Mouse (Mus musculus) c-Kit-positive CD71-positive TER-119-positive erythroid progenitor cells, embryonic 14.5 days (primary cell): ENCODE results near the gene Slc39a11.
A peak's percentile ranks its signal among the peaks of the same experiment; 100 is the strongest.

Source experiments
- DNase-seq: peaks from one replicate; pipeline ENCODE4 v3.0.0-alpha.2; 2013; ENCODE audit warnings: low spot score

The Slc39a11 gene

DNA sequence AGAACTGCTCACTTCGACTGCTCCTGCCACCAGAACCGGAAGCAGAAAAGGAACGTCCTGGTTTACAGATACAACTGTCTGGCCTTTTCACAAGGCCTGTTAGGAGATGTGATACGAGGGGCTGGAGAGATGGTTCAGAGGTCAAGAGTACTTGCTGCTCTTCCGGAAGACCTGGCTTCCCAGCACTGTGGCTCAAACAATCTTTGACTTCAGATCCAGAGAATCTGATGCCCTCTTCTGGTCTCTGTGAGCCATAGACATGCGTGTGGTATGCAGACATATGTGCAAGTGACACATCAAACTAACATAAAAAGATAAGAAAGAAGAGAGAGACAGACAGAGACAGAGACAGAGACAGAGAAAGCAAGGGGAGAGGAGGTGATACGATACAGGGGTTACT lies 17.6 kb downstream of the Slc39a11 start:
- no peak for DNase-seq

DNA sequence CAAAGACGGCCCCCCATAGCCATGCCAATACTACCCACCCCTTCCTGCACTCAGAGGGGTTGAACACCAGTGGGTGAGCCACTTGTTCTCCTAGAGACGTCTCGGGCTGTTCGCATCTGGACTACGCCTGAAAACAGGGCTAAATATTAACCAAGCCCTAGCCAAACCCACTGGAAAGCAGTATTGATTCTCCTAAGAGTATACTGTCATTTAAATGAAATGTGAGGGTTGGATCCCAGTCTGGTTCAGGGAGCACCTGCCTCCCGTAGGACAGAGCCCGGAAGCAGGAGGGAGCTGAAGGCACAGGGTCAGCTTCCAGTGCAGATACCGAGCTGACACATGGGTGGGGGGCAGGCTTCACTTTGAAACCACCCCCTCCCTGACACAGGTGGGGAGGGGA lies 18.0 kb downstream of the Slc39a11 start:
- DNase-seq: no peak

DNA sequence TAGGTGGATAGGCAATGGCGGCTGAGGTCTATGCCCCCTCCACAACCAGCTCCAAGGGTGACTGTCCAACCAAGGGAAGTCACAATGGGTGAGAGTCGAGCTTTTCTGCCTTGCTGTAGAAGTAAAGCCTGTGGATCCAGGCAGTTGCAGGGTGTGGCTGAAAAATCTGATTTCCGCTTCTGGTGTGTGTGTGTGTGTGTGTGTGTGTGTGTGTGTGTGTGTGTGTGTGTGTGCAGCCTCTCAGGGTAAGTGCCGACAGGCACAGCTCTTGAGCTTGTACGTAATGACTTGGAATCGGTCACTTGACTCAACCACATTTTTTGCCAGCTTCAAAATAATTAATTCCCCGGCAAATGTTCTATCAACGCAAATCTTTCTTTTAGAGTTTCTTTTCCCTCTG lies 18.6 kb downstream of the Slc39a11 start:
- DNase-seq: no peak

DNA sequence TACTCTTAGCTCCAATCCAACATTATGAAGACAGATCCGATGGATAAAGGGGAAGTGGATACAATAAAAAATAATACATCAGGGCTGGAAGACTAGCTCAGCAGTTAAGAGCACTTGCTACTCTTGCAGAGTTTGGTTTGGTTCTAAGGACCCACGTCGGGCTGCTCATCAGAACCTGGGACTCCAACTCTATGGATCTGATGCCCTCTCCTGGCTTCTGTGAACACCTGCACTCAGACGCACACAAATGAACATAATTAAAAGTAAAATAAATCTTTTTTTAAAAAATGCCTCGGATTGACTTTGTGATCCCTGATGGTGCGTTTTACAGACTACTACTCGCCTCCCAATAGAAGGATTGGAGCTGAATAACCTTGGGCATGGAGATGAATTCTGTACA lies 19.2 kb downstream of the Slc39a11 start:
- no peak for DNase-seq

DNA sequence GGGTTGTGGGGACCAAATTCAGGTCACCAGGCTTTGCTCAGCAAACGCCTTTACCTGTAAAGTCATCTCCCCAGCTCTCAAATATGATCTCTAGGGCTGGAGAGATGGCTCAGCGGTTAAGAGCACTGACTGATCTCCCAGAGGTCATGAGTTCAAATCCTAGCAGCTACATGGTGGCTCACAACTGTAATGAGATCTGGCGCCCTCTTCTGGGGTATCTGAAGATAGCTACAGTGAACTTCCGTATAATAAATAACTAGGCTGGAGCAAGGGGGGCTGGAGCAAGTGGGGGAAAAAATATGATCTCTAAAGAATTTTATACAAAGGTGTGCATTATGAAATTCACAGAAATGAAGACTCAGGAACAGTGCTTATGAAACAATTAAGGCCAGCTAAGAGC lies 22.1 kb downstream of the Slc39a11 start:
- DNase-seq: no peak

DNA sequence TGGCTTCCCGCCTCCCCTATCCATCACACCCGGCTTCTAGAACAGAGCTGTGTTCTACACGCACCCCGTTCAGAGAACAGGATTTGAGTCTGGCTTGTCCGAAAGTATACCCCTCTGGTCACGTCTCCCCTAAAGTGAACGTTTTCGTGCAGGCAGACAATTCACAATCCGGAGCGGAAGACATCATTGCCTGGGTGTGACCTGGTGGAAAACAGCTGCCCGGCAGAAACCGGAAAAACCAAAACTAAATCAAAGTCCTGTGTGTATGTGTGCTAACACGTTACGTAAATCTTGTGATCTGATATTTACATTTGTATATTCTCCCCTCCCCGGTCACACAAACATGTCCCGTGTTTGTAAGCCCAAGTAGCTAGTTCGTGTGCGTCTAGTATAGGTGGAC lies 24.4 kb downstream of the Slc39a11 start:
- no peak for DNase-seq

DNA sequence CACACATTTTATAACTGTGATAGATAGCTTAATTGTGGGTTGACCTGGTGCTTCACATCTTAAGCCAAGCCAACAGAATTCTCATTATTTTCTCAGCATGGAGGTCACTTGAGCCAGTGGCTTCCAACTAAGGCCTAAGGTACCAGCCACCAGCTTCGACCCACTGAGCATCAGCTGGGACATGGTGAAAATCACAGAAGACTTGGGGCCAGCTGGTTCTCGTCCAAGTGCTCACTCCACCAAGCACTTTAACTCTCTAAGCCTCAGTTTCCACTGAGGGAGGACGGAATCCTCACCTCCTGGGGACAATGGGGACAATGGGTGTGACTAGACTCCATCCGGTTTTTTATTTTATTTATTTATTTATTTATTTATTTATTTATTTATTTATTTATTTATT lies 27.9 kb downstream of the Slc39a11 start:
- no peak for DNase-seq

DNA sequence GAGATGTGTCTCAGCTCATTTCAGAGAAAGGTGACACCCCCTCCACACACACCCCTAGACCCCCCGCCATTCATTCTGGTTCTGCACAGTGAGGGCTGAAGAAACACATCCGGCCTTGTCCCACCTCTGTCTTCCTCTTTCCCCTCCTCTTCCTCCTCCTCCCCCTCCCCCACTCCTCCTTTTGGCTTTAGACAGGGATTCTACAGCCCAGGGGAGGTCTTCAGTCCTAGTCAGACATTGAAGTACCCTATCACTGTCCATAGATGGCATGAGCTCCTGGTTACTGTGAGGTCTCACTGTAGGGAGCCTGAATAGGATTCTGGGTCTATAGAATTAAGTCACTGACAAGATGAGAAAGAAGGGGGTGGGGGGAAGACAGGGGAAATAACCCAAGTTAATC lies 28.9 kb downstream of the Slc39a11 start:
- no peak for DNase-seq

DNA sequence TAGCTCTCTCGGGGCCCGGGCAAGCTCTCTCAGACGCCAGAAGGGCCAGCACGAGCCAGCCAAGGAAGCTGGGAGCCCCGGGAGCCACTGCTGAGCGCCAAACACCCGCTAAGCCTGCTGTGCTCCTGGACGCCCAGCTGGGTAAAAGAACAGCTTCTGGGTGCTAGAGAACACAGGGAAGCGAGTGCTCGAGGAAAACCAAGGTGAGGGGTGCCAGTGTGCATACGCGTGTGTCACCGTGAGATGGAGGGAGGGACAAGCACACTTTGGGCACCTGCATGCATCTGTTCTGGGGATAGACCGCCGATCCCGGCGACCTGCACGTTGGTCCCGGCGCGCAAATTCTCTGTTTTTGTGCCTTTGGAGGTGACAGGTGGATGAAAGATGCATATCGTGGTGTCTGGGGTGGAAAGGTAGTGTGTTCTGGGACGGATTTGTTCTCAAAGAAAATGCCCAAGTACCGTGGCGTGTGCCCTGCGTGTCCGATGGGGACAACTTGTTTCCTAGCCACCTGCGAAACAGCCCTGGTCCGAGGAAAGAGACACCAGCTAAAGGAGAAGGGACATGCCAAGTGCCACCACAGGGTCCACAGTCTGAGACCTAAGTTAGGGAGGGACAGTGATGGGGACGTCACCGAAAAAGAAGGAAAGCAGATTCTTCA lies 30.3 kb downstream of the Slc39a11 start:
- DNase-seq: no peak

DNA sequence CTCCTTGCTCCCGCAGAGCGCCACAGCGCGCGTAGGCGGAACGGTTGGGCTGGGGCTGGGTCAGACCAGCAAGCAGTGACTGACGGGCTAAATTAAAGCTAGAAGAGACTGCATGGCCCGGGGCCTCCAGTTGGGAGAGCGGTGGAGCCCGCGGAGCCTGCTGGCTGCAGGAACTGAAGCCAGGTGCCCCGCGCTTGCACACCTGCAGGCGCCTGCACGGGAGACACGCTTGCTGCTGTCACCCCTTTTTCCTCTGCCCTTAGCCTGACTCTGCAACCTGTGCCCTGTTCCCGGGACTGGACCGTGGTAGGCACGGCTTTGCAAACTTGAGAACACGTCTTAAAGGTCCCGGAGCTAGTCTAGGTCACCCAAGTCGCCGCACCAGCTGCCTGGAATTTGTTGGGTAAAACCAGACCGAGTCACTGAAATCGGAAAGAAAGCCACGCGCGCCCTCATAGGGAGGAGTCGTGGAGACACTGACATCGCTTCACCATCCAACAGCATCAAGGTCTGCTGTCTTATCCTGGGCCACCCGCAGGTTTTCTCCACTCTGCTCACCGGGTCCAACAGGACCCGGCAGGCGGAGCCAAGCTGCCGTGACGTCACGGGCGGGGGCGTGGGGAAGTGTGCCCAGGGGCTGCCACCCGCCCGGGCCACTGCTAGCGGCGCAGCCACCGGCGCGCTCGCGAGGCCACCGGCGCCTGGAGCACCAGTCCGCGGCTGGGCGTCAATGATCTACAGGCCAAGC lies 31.0 kb downstream of the Slc39a11 start, which contains the start of gene Sstr2:
TSS of gene Sstr2 (plus strand) at position 671 of the 748 bp plus-strand sequence.
- DNase-seq: no peak

DNA sequence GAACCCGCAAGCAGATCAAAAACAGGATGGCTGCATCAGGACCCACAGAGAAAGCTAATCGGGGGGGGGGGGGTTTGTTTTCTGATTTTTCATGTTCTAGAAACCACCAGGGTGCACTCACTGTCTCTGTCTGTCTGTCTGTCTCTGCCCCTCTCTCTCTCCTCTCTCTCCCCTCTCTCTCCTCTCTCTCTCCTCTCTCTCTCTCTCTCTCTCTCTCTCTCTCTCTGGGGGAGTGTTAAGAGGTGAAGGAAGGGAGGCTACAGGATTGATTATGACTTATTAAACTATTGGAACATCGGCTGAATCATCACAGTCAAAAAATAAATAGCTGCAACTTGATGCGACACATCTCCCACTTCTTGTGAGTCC lies 31.6 kb downstream of the Slc39a11 start:
- DNase-seq: no peak

DNA sequence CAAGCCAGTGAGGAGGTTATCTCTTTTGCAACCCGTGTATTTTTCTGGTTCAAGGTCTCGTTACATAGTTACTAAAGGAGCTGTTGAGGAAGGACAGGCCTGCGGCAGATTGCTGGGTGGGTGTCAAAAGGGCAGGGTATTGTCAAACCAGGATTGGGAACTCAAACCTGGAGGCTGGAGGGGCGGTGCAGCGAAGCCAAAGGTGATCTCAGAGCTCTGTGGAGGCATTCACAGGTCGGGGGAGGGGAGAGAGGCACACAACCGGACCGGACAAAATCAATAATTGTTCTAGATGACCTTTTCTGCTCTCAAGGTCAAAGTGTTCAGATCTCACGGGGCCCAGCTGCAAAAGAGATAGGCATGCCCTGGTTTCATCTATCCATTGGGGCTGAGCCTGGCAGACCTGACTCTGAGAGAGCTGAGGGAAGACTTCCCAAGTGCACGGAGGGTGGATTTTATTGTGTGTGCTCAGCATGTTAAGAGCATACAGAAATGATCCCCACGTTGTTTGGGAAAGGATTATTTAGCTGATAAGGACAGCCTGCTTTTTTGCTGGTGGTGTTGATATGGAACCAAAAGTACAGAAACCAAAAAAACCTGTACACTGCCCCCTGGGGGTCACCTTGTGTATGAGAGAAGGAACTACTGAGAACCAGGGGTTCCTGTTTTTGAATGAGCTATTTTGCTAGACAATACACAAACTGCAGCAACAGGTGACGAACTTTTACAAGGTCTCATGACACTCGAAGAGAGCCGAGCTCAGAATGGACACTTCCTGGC lies 32.6 kb downstream of the Slc39a11 start:
- peak; percentile 36 for DNase-seq

DNA sequence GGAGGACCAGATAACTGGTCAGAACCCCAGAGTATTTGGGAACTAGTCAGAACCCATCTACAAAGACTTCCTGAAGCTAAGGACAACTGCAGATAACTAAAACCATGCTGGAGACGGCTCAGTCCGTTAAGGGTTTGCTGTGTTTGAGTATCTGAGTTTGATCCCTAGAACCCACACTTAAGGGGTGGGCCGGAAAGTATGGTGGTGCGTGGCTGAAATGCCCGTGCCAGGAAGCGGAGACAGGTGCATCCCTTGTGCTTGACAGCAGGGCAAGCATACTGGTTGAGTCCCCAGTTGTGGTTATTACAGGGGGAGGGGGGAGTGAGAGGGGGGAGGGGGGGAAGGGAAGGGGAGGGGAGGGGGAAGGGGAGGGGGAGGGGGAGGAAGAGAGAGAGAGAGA lies 35.4 kb downstream of the Slc39a11 start:
- no peak for DNase-seq

DNA sequence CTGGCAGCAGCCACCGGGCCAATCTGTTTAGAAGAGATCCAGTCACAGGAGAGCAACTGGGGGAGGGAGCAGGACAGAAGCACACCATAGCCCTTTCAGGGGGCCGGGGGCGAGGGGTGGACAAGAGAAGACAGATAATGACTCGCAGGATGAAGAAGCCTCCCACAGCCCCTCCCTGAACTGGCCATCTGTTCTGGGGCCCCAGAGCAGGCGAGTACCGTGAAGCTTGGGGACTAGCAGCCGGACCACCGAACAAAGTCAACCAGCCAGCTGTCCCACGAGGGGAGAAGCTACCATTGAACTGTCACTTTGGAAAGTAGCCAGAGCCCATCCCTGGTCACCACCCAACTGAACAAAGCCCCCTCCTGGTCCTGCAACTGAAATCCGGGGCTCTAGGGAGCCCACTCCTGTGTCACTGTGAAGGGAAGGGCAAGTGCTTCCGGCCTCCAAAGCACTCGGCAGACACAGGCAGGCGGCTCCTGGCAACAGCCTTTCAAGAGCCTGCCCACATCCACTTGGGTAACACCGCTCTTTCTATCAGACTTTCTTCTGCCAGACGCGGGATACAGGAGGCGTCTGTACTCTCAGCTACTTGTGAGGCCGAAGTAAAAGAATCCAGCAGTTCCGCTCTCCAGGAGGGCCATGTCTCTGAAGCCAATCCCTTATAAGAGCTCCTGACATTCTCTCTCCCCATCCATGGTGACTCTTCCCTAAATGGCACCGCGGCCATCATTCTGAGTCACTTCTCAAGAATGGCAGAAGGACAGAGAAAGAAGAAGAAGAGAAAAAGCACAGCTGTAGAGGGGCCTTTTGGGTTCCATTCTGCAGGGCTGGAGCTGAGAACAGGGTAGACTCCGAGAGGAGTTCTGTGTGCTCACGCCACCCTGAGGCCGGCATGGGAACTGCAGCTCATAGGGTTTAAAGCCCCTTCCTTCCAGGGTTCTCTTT lies 37.9 kb downstream of the Slc39a11 start:
- peak; percentile 19 for DNase-seq

DNA sequence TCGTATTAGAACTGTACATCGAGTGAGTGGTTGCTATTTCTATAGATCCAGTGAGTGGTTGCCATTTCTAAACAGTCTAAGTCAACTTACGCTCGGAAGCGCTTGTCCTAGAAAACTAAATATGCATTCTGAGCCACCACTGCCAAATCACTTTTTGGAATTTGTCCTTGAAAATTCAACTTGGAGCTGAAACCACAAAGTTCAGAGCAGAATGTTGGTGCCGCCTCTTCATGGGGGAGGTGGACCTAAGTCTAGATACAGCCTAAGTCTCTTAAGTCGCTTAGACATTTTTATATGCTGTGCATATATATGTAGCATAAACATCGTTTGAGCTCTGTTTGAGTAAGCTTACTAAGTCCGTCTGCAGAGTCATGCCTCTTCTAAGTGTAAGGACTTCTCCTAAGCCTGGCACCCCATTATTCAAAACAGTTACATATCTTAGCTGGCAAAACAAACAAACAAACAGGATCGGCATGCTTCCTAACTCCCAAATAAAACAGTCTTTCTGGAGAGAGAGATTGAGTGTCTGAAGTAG lies 38.7 kb downstream of the Slc39a11 start:
- DNase-seq: no peak

DNA sequence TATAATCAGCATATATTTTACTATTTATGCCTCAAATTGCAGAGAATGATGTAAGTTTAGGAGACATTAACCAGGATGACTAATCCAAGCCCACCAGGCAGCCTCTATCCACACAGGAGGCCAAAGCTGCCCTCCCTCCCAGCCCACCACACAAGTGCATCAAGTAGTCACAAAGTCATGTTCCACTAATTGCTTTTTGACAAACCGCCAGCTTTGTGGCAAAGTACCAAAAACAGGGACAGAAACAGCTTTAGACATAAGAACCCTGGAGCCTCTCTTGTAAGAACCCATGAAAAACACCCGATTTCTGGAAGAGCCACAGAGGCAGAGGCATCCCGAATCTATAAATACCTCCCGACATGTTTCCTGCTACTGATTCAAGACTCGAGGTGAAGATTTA lies 39.6 kb downstream of the Slc39a11 start:
- no peak for DNase-seq

DNA sequence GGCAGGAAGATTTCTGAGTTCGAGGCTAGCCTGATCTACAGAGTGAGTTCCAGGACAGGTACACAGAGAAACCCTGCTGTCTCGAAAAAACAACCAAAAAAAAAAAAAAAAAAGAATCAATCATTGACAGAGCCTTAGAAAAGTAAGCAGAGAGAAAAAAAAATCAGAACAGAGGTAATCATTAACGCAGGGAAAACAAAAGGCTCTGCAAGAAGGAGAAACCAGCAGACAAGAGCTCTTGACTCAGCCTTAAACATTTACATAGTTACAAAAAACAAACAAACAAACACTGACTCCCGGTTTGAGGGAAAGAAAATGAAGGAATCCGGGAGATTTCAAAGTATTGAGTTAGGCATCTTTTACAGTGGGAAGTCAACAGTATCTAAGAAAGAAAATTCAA lies 40.3 kb downstream of the Slc39a11 start:
- no peak for DNase-seq

DNA sequence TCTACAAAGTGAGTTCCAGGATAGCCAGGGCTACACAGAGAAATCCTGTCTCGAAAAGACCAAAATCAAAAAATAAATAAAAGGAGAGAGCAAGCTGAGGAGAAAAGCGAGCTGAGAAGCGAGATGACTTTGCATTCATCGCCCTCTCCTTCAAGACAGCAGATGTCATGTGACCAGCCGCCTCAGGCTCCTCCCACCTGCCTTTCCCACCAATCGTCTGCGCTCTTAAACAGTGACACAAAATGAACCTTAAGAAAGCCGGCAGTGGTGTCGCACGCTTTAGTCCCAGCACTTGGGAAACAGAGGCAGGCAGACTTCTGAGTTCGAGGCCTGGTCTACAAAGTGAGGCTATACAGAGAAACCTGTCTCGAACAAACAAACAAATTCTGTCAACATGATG lies 42.3 kb downstream of the Slc39a11 start:
- DNase-seq: no peak

DNA sequence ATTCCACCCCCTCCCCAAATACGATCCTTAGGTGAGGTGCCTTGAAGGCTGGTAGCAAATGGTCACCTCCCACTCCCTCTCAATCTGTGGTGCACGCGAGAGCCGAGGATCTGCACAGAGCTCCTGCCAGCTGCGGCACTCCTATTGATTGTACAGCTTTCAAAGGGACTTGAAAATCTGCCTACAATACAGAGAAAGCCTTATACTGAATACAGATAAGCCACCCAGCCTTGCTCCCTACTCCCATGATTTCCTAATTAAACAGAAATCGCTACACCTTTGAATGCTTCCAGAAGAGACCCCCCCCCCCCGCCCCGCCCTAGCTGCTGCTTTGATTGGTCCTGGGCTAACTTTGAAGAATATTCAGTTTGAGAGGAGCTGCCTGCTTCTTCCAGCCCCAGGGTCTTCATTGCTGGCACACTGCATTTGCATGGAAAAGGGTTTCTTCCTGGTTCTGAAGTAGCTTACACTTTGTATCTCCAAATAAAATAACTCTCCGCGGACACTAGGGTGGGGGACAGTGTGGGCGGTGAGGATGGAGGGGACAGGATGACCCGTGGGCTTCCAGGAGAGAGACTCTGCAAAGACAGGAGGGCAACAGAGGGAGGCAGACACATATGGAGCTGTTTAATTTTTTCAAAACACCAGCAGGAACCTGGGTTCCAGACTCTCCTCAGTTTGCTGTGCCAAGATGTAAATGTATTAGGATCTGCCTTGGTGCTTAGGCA lies 48.1 kb downstream of the Slc39a11 start:
- DNase-seq: no peak

DNA sequence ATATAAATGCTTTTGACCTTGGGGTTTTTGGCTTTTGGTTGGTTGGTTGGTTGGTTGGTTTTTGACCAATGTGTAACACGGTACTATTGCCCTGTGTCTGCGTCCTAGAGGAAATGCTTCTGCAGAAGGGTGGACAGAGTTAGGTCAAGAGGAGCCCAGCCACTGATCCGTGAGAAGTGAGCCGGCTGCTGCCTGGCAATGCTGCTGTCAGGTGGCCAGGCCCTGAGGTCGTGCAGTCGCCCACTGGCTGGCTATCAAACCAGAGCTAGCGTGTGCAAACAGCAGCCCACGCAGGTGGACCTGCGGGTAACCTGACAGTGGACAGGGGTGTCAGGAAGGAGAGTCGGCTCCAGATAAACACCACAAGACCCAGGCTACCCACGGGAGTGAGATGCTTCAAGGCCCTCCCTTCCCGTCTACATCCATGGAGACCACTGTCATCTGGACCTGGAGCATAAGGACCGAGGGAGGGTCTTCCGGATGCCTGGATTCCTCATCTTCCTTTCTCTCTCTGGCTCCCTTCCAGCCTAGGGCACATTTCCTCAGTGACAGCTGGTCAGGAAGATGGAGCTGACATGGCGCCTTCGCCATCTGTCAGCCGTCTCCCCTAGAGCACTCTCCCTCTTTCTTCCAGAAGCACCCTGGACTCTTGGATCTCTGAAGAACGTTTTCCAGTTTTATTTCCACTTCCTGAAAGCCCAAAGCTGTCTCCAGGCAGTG lies 49.2 kb downstream of the Slc39a11 start:
- no peak for DNase-seq
